Mouse (Mus musculus) intestine, postnatal 0 days (tissue): ENCODE data around the gene Bmpr1b. TPM values are rescaled to one million over a fixed set of nuclear protein-coding genes. Genes with fewer than 3 reads are reported as not detected.

Source experiments
- ATAC-seq: fragments of 200-750 bp; cut with Nextera tagmentation; 2 replicates; pipeline ENCODE4 v1.8.0; 2017; ENCODE audit warnings: mild to moderate bottlenecking, moderate TSS enrichment, moderate library complexity
- H3K27ac ChIP-seq: fragments of 300-500 bp; sonication (generic); 2 replicates; pipeline ENCODE4 v1.5.1; 2014; ENCODE audit warnings: mild to moderate bottlenecking, low read depth, low read length, moderate library complexity
- H3K27me3 ChIP-seq: fragments of 300-500 bp; sonication (generic); replicated peaks from 2 replicates; pipeline ENCODE4 v1.6.1; 2014; ENCODE audit warnings: low read length, mixed read lengths; ENCODE audit not compliant: control insufficient read depth, insufficient read depth
- H3K36me3 ChIP-seq: fragments of 300-500 bp; sonication (generic); 2 replicates; pipeline ENCODE4 v1.6.1; 2014; ENCODE audit warnings: mild to moderate bottlenecking, moderate library complexity; ENCODE audit not compliant: control insufficient read depth, insufficient read depth
- H3K4me1 ChIP-seq: fragments of 300-500 bp; sonication (generic); replicated peaks from 2 replicates; pipeline ENCODE4 v1.6.1; 2014; ENCODE audit warnings: antibody characterized with exemption, low read length, mixed read lengths; ENCODE audit not compliant: control insufficient read depth, insufficient read depth
- H3K4me2 ChIP-seq: fragments of 300-500 bp; sonication (generic); replicated peaks from 2 replicates; pipeline ENCODE4 v1.6.1; 2014; ENCODE audit warnings: low read depth, mild to moderate bottlenecking, moderate library complexity
- H3K4me3 ChIP-seq: fragments of 300-500 bp; sonication (generic); 2 replicates; pipeline ENCODE4 v1.5.1; 2014; ENCODE audit warnings: low read depth, low read length
- H3K9ac ChIP-seq: fragments of 300-500 bp; sonication (generic); 2 replicates; pipeline ENCODE4 v1.6.1; 2014; ENCODE audit warnings: mild to moderate bottlenecking, low read depth, low read length
- H3K9me3 ChIP-seq: fragments of 300-500 bp; sonication (generic); 2 replicates; pipeline ENCODE4 v1.6.1; 2016; ENCODE audit warnings: mixed run types; ENCODE audit not compliant: control insufficient read depth
- CTCF ChIP-seq: sonication (generic); IDR thresholded peaks from 2 replicates; pipeline ENCODE4 v1.5.1; 2016; ENCODE audit warnings: low read depth, mild to moderate bottlenecking, control low read depth, antibody characterized with exemption, moderate library complexity
- WGBS: fragments of 180-500 bp; shearing (Covaris S2); extraction: QIAGEN DNeasy Blood & Tissue Kit; methylation state at CpG from one replicate; pipeline ENCODE4 v1.1.7; 2014; 5-methylcytosine and 5-hydroxymethylcytosine counted together
- polyA plus RNA-seq: library from polyadenylated mRNA; unstranded; fragments of >200 nt; fragmentation: Nextera tagmentation; extraction: Ambion mirVana; gene quantifications from 2 replicates; pipeline ENCODE4 v1.2.1, GENCODE M21; 2015

Gene Bmpr1b
- polyA plus RNA-seq, 1 experiment from 2014 or later = 0.33 TPM

GRCm38 (mm10) chr3:141899521-141899920, 269.7 kb downstream of the Bmpr1b start:
- H3K4me1 ChIP-seq = no peaks in the 10 kb centered on the region
- H3K27me3 ChIP-seq = no peaks in the 10 kb centered on the region
- H3K9me3 ChIP-seq = no peaks in the 10 kb centered on the region
- H3K27ac ChIP-seq = no peak overlapping the region
- no peak overlapping the region for H3K4me3 ChIP-seq
- no peak for ATAC-seq
- no peak overlapping the region for H3K4me2 ChIP-seq
- WGBS = 90% methylated on average over 2 of the region's 2 CpGs
- no peak for TF ChIP-seq CTCF
- H3K9ac ChIP-seq = no peak overlapping the region
- H3K36me3 ChIP-seq = no peaks in the 10 kb centered on the region

- TF ChIP-seq CTCF = no peak
- WGBS = 85% methylated on average over 4 of the region's 4 CpGs
These were observed 271.5 kb downstream of the Bmpr1b start for GRCm38 (mm10) chr3:141897698-141898097.

GRCm38 (mm10) chr3:141896870-141897554, 272.2 kb downstream of the Bmpr1b start:
- WGBS = 51% methylated on average over 4 of the region's 4 CpGs
- no peak for TF ChIP-seq CTCF
- H3K9ac ChIP-seq = no peak overlapping the region
- H3K4me2 ChIP-seq = no peak overlapping the region
- no peaks in the 10 kb centered on the region for H3K27me3 ChIP-seq
- H3K9me3 ChIP-seq = no peaks in the 10 kb centered on the region
- no peak overlapping the region for H3K27ac ChIP-seq
- H3K4me3 ChIP-seq = no peak overlapping the region
- H3K4me1 ChIP-seq = no peaks in the 10 kb centered on the region
- ATAC-seq = no peak
- H3K36me3 ChIP-seq = no peaks in the 10 kb centered on the region

More at GRCm38 (mm10) chr3:141897698-141898097, 271.5 kb downstream of the Bmpr1b start:
- H3K4me3 ChIP-seq = no peak overlapping the region
- ATAC-seq = no peak
- H3K27me3 ChIP-seq = no peaks in the 10 kb centered on the region
- no peaks in the 10 kb centered on the region for H3K4me1 ChIP-seq
- no peaks in the 10 kb centered on the region for H3K9me3 ChIP-seq
- H3K36me3 ChIP-seq = no peaks in the 10 kb centered on the region
- no peak overlapping the region for H3K9ac ChIP-seq
- no peak overlapping the region for H3K27ac ChIP-seq
- no peak overlapping the region for H3K4me2 ChIP-seq

- Histone ChIP-seq H3K4me2 (no peak overlapping the region), H3K9me3 (no peaks in the 10 kb centered on the region), H3K4me1 (no peaks in the 10 kb centered on the region), H3K27ac (no peak overlapping the region), H3K27me3 (no peaks in the 10 kb centered on the region), H3K9ac (no peak overlapping the region), H3K4me3 (no peak overlapping the region), H3K36me3 (no peaks in the 10 kb centered on the region)
- ATAC-seq = no peak
- WGBS = 43% methylated on average over 5 of the region's 5 CpGs
- no peak for TF ChIP-seq CTCF
These were observed 274.1 kb downstream of the Bmpr1b start for GRCm38 (mm10) chr3:141895096-141895495.

DNA sequence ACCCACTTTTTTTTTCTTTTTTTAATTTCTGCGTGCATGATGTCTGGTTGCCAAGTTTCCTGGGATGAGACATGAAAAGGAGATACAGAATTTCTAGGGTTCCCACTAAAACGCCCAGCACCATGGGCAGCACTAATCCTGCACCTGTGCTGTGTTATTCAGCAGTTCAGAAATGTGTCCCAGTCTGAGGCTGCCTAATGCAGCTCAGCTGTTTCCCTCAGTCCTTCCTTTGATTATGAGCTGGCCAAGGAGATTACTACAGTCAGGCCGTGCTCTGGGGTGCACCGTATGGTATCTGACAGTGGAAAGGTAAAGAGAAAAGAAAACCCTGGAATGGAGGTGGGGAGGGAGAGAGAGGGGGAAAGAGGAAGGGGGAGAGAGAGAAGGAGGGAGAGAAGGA, 278.6 kb downstream of the Bmpr1b start:
- no peak for ATAC-seq

GRCm38 (mm10) chr3:141887476-141888274, 281.6 kb downstream of the Bmpr1b start:
- Histone ChIP-seq H3K27me3 (no peaks in the 10 kb centered on the region), H3K4me1 (no peaks in the 10 kb centered on the region), H3K36me3 (no peaks in the 10 kb centered on the region), H3K9ac (no peak overlapping the region), H3K4me2 (no peak overlapping the region), H3K4me3 (no peak overlapping the region), H3K27ac (no peak overlapping the region), H3K9me3 (no peaks in the 10 kb centered on the region)
- WGBS = 66% methylated on average over 4 of the region's 4 CpGs
- peak; percentile 65 for TF ChIP-seq CTCF
- ATAC-seq = no peak

More for the DNA sequence above, 278.6 kb downstream of the Bmpr1b start:
- Histone ChIP-seq H3K4me2 (no peak overlapping the region), H3K36me3 (no peaks in the 10 kb centered on the region), H3K4me1 (no peaks in the 10 kb centered on the region), H3K27ac (no peak overlapping the region), H3K9ac (no peak overlapping the region), H3K9me3 (no peaks in the 10 kb centered on the region), H3K27me3 (no peaks in the 10 kb centered on the region), H3K4me3 (no peak overlapping the region)
- WGBS = 44% methylated on average over 4 of the region's 4 CpGs
- TF ChIP-seq CTCF = no peak
